Mouse (Mus musculus) bone marrow macrophage, adult 2 months (primary cell): ENCODE measurements around the gene Farp1. TPM values are rescaled to one million over a fixed set of nuclear protein-coding genes. Genes with fewer than 3 reads are reported as not detected.

Source experiments
- H3K27ac ChIP-seq: 2 replicates; pipeline ENCODE4 v1.5.1; 2012; ENCODE audit warnings: low read depth, low read length; ENCODE audit not compliant: insufficient read depth
- H3K4me1 ChIP-seq: 2 replicates; pipeline ENCODE4 v1.6.1; 2012; ENCODE audit warnings: low read length; ENCODE audit not compliant: control insufficient read depth, insufficient read depth
- H3K4me3 ChIP-seq: 2 replicates; pipeline ENCODE4 v1.5.1; 2012; ENCODE audit warnings: mild to moderate bottlenecking, low read length, moderate library complexity; ENCODE audit not compliant: insufficient read depth
- CTCF ChIP-seq: IDR thresholded peaks from 2 replicates; pipeline ENCODE4 v1.5.1; 2012; ENCODE audit warnings: low read depth, mild to moderate bottlenecking, low read length, moderate library complexity
- POLR2A ChIP-seq: IDR thresholded peaks from 2 replicates; pipeline ENCODE4 v1.6.1; 2012; ENCODE audit warnings: mild to moderate bottlenecking, low read depth, low read length, borderline replicate concordance
- polyA plus RNA-seq: library from polyadenylated mRNA; stranded (reverse); fragments of >200 nt; gene quantifications from 2 replicates; pipeline ENCODE4 v1.2.4, GENCODE M21; 2012; ENCODE audit not compliant: missing spikeins, insufficient read depth, insufficient read length

Gene Farp1
- polyA plus RNA-seq, 1 experiment: 0.55 TPM

- no peaks in the 10 kb centered on the region for H3K4me1 ChIP-seq
- H3K4me3 ChIP-seq: no peak overlapping the region
- H3K27ac ChIP-seq: no peak overlapping the region
- TF ChIP-seq CTCF (no peak), POLR2A (no peak)
Measured at GRCm38 (mm10) chr14:121101531-121101930, 66.5 kb downstream of the Farp1 start.

GRCm38 (mm10) chr14:121102599-121102998, 67.6 kb downstream of the Farp1 start:
- H3K27ac ChIP-seq: no peak overlapping the region
- no peaks in the 10 kb centered on the region for H3K4me1 ChIP-seq
- TF ChIP-seq POLR2A (no peak), CTCF (no peak)
- H3K4me3 ChIP-seq: no peak overlapping the region

GRCm38 (mm10) chr14:121103459-121103858, 68.5 kb downstream of the Farp1 start:
- no peak for TF ChIP-seq CTCF
- no peak for TF ChIP-seq POLR2A
- Histone ChIP-seq H3K27ac (no peak overlapping the region), H3K4me3 (no peak overlapping the region), H3K4me1 (no peaks in the 10 kb centered on the region)

GRCm38 (mm10) chr14:121104760-121105329, 69.8 kb downstream of the Farp1 start:
- TF ChIP-seq POLR2A (no peak), CTCF (no peak)
- Histone ChIP-seq H3K4me3 (no peak overlapping the region), H3K4me1 (no peaks in the 10 kb centered on the region), H3K27ac (no peak overlapping the region)

- no peak for TF ChIP-seq CTCF
- no peak for TF ChIP-seq POLR2A
- Histone ChIP-seq H3K27ac (no peak overlapping the region), H3K4me1 (no peaks in the 10 kb centered on the region), H3K4me3 (no peak overlapping the region)
Measured at GRCm38 (mm10) chr14:121106906-121107305, 71.9 kb downstream of the Farp1 start.

GRCm38 (mm10) chr14:121107707-121108285, 72.8 kb downstream of the Farp1 start:
- no peaks in the 10 kb centered on the region for H3K4me1 ChIP-seq
- TF ChIP-seq POLR2A (no peak), CTCF (no peak)
- H3K4me3 ChIP-seq: no peak overlapping the region
- no peak overlapping the region for H3K27ac ChIP-seq

GRCm38 (mm10) chr14:121108439-121109115, 73.6 kb downstream of the Farp1 start:
- Histone ChIP-seq H3K4me1 (no peaks in the 10 kb centered on the region), H3K27ac (no peak overlapping the region), H3K4me3 (no peak overlapping the region)
- no peak for TF ChIP-seq POLR2A
- no peak for TF ChIP-seq CTCF

- no peak for TF ChIP-seq POLR2A
- no peak for TF ChIP-seq CTCF
- H3K27ac ChIP-seq: no peak overlapping the region
- H3K4me3 ChIP-seq: no peak overlapping the region
- no peaks in the 10 kb centered on the region for H3K4me1 ChIP-seq
Measured at GRCm38 (mm10) chr14:121109116-121109504, 74.1 kb downstream of the Farp1 start.

- TF ChIP-seq CTCF: no peak
- Histone ChIP-seq H3K27ac (no peak overlapping the region), H3K4me1 (no peaks in the 10 kb centered on the region), H3K4me3 (no peak overlapping the region)
Measured at GRCm38 (mm10) chr14:121110492-121111267, 75.7 kb downstream of the Farp1 start.

GRCm38 (mm10) chr14:121112061-121112460, 77.1 kb downstream of the Farp1 start:
- no peaks in the 10 kb centered on the region for H3K4me1 ChIP-seq
- no peak overlapping the region for H3K27ac ChIP-seq
- no peak overlapping the region for H3K4me3 ChIP-seq
- TF ChIP-seq CTCF: no peak
- TF ChIP-seq POLR2A: no peak
